Mouse (Mus musculus) C2C12 (cell line): Measurements from ENCODE around the gene Acbd5. TPM values are rescaled to one million over a fixed set of nuclear protein-coding genes. Genes with fewer than 3 reads are reported as not detected.
"Not testable (repeated sequence)": the region's sequence is repeated elsewhere in the genome, so short reads cannot be mapped to it uniquely, and the experiment has no call there.

Experiments used
- H3K27me3 ChIP-seq: one replicate; pipeline ENCODE4 v1.6.1; 2011; ENCODE audit not compliant: control insufficient read depth, insufficient read depth, insufficient read length
- H3K36me3 ChIP-seq: one replicate; pipeline ENCODE4 v1.6.1; 2011; ENCODE audit not compliant: control insufficient read depth, insufficient read depth
- H3K4me3 ChIP-seq: one replicate; pipeline ENCODE4 v1.5.1; 2011; ENCODE audit warnings: mild to moderate bottlenecking, control low read depth; ENCODE audit not compliant: poor library complexity, insufficient read depth, severe bottlenecking
- H3K79me2 ChIP-seq: one replicate; pipeline ENCODE4 v1.6.1; 2011; ENCODE audit not compliant: control insufficient read depth, insufficient read depth
- H3K79me3 ChIP-seq: one replicate; pipeline ENCODE4 v1.6.1; 2011; ENCODE audit warnings: low read depth, control low read depth
- H3ac ChIP-seq: one replicate; pipeline ENCODE3; 2011; ENCODE audit warnings: low read depth; ENCODE audit not compliant: control insufficient read depth, insufficient read length
- CEBPB ChIP-seq: IDR thresholded peaks from one replicate; pipeline ENCODE4 v1.6.1; 2011; ENCODE audit warnings: low read depth, mild to moderate bottlenecking, control low read depth, moderate library complexity
- CTCF ChIP-seq: IDR thresholded peaks from one replicate; pipeline ENCODE4 v1.5.1; 2011; ENCODE audit not compliant: control insufficient read depth, insufficient read depth, insufficient read length
- FOSL1 ChIP-seq: IDR thresholded peaks from one replicate; pipeline ENCODE4 v1.8.0; 2011; ENCODE audit warnings: mild to moderate bottlenecking, low read length; ENCODE audit not compliant: poor library complexity, insufficient read depth, severe bottlenecking
- MAX ChIP-seq: IDR thresholded peaks from one replicate; pipeline ENCODE4 v1.6.1; 2011; ENCODE audit warnings: mild to moderate bottlenecking, control low read depth
- MYOD1 ChIP-seq: IDR thresholded peaks from one replicate; pipeline ENCODE4 v1.6.1; 2011; ENCODE audit warnings: low read depth; ENCODE audit not compliant: control insufficient read depth, insufficient read length
- MYOG ChIP-seq: IDR thresholded peaks from one replicate; pipeline ENCODE4 v1.6.1; 2011; ENCODE audit not compliant: control insufficient read depth, insufficient read length; ENCODE audit errors: extremely low read depth
- USF1 ChIP-seq: IDR thresholded peaks from one replicate; pipeline ENCODE4 v1.6.1; 2011; ENCODE audit warnings: low read depth, mild to moderate bottlenecking, control low read depth, moderate library complexity
- polyA plus RNA-seq: library from polyadenylated mRNA; unstranded; fragments of >200 nt; fragmentation: generic; extraction: Trizol; gene quantifications from one replicate; pipeline ENCODE4 v1.2.1, GENCODE M21; 2012; ENCODE audit warnings: missing spikeins

The Acbd5 gene
- polyA plus RNA-seq, 1 experiment = 4.2 TPM

DNA sequence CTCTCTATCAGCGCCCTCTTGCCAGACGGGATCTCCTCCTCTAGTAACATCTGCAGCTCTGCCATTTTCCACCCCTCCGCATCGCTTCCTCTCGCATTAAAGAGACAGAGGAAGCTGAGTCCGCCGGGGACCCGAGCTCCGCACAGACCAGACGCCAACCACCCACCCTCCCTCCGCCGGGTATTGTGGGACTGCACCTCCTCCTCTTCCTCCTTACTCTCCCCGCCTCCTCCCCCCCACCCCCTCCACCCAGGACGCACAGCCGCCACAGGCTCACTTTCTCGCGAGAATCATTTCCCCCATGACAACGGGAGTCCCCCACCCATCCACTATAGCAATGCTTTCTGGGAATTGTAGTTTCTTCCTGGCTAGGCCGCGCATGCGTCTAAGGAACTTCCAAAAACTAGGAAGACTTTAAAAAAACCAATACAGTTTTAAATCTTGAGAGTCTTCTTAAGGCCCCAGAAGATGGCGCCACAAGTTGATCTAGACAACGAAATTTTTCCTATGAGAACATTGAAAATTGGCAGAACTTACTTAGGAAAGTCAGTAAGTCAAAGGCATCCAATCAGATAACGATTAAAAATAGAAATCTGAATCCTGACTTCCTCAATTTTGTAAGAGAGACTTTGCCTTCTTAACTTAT is 27.8 kb upstream of the Acbd5 start, which contains the start of gene Abi1:
Abi1 (minus strand) TSS at position 241 of the 646 bp plus-strand sequence.
- Histone ChIP-seq H3K79me2 (peaks cover 49% of the 10 kb centered on the region), H3K36me3 (no peaks in the 10 kb centered on the region), H3K27me3 (no peaks in the 10 kb centered on the region), H3K79me3 (peaks cover 44% of the 10 kb centered on the region), H3ac (peak within 1 kb of the TSS; percentile 86), H3K4me3 (peak within 1 kb of the TSS; percentile 92)
- TF ChIP-seq MAX = no peak
- no peak for TF ChIP-seq CEBPB
- no peak for TF ChIP-seq MYOD1
- no peak for TF ChIP-seq MYOG
- no peak for TF ChIP-seq FOSL1
- TF ChIP-seq USF1 = no peak
- no peak for TF ChIP-seq CTCF

- peaks cover 39% of the 10 kb centered on the region for H3K79me3 ChIP-seq
Observed at GRCm38 (mm10) chr2:23040690-23041089, 27.3 kb upstream of the Acbd5 start.

GRCm38 (mm10) chr2:23041457-23041856 is 26.5 kb upstream of the Acbd5 start:
- Histone ChIP-seq H3K27me3 (no peaks in the 10 kb centered on the region), H3K79me3 (peaks cover 31% of the 10 kb centered on the region), H3K36me3 (no peaks in the 10 kb centered on the region), H3K79me2 (peaks cover 36% of the 10 kb centered on the region), H3K4me3 (no peak overlapping the region), H3ac (no peak overlapping the region)
- no peak for TF ChIP-seq FOSL1
- no peak for TF ChIP-seq MAX
- no peak for TF ChIP-seq MYOD1
- no peak for TF ChIP-seq CEBPB
- no peak for TF ChIP-seq USF1
- TF ChIP-seq CTCF = no peak
- TF ChIP-seq MYOG = no peak

More at GRCm38 (mm10) chr2:23040690-23041089, 27.3 kb upstream of the Acbd5 start:
- not testable (repeated sequence) for H3ac ChIP-seq, H3K4me3 ChIP-seq, H3K27me3 ChIP-seq, H3K36me3 ChIP-seq
- H3K79me2 ChIP-seq = peaks cover 43% of the 10 kb centered on the region

DNA sequence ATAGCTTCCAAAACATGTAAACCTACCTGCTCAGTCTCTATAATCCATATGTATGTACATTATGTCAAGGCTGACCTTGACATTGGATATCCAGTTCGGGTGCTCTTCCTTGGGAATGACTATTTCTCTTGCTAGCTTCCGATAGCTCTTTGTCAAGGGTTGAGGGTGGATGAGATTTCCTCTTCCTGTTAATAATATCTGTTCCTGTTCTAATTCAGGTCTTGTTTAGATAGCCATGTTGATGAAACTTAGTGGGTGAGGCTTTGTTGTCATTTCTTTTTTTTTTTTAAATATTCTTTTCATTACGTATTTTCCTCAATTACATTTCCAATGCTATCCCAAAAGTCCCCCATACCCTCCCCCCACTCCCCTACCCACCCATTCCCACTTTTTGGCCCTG is 25.8 kb upstream of the Acbd5 start:
- H3ac ChIP-seq = no peak overlapping the region
- H3K79me2 ChIP-seq = peaks cover 28% of the 10 kb centered on the region
- no peak overlapping the region for H3K4me3 ChIP-seq
- no peaks in the 10 kb centered on the region for H3K36me3 ChIP-seq
- peaks cover 24% of the 10 kb centered on the region for H3K79me3 ChIP-seq
- TF ChIP-seq MYOD1 (no peak), MAX (no peak)
- no peaks in the 10 kb centered on the region for H3K27me3 ChIP-seq

DNA sequence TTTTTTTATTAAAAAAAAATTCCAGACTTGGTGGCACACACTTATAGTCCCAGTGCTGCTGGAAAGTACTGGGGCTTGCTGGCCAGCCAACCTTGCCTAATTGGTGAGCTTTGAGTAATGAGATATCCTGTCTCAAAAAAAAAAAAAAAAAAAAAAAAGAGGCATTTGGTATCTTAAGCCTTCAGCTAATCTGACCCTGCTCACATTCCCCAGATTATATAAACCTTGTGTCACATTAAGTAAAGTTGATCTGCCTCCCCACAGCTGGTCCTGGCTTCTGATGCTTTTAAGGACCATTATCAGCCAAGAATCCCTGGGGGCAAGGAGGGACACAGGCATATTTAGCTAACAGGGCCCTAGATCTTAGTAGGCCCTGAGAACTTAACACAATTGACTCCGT is 22.3 kb upstream of the Acbd5 start:
- H3K4me3 ChIP-seq = no peak overlapping the region
- H3ac ChIP-seq = no peak overlapping the region
- H3K27me3 ChIP-seq = no peaks in the 10 kb centered on the region
- no peaks in the 10 kb centered on the region for H3K36me3 ChIP-seq
- H3K79me3 ChIP-seq = no peaks in the 10 kb centered on the region
- no peak for TF ChIP-seq FOSL1
- TF ChIP-seq MYOG = no peak
- TF ChIP-seq MAX = no peak
- no peak for TF ChIP-seq MYOD1
- H3K79me2 ChIP-seq = no peaks in the 10 kb centered on the region

DNA sequence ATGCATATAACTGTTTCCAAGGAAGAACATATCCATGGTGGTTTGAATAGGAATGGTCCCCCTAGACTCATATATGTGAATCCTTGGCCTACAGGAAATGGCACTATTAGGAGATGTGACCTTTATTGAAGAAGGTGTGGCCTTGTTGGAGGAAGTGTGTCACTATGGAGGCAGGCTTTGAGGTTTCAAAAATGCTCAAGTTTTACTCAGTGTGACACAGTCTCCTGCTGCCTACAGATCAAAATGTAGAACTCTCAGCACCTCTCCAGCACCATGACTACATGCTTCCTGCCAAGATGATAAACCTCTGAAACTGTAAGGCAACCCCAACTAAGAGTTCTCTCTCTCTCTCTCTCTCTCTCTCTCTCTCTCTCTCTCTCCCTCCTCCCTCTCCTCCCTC is 20.0 kb upstream of the Acbd5 start:
- TF ChIP-seq MYOD1 (no peak), CTCF (no peak), USF1 (no peak), CEBPB (no peak), MYOG (no peak), FOSL1 (no peak), MAX (no peak)
- H3K4me3 ChIP-seq = no peak overlapping the region
- no peaks in the 10 kb centered on the region for H3K79me3 ChIP-seq
- H3K36me3 ChIP-seq = no peaks in the 10 kb centered on the region
- H3K27me3 ChIP-seq = peaks cover 5% of the 10 kb centered on the region
- H3K79me2 ChIP-seq = no peaks in the 10 kb centered on the region
- no peak overlapping the region for H3ac ChIP-seq
